Mouse (Mus musculus) E14TG2a.4 (cell line): ENCODE results near the gene Nudc.

Experiments used
- H3K27me3 ChIP-seq: 2 replicates; pipeline ENCODE4 v1.6.1; 2014; ENCODE audit warnings: low read length, control low read depth; ENCODE audit not compliant: insufficient read depth
- H3K36me3 ChIP-seq: 2 replicates; pipeline ENCODE4 v1.6.1; 2014; ENCODE audit warnings: low read length, control low read depth; ENCODE audit not compliant: insufficient read depth
- H3K4me1 ChIP-seq: replicated peaks from 2 replicates; pipeline ENCODE4 v1.6.1; 2014; ENCODE audit warnings: low read depth, low read length, control low read depth
- H3K4me3 ChIP-seq: replicated peaks from 2 replicates; pipeline ENCODE4 v1.5.1; 2014; ENCODE audit warnings: mild to moderate bottlenecking, low read length
- H3K9me3 ChIP-seq: 2 replicates; pipeline ENCODE4 v1.6.1; 2014; ENCODE audit warnings: low read length, control low read depth
- CTCF ChIP-seq: conservative IDR thresholded peaks from 2 replicates; pipeline ENCODE4 v1.5.1; 2014; ENCODE audit warnings: low read length
- NANOG ChIP-seq: IDR thresholded peaks from 2 replicates; pipeline ENCODE4 v1.6.1; 2014; ENCODE audit warnings: borderline replicate concordance, low read length, mixed read lengths
- POU5F1 ChIP-seq: IDR thresholded peaks from 2 replicates; pipeline ENCODE4 v1.6.1; 2014; ENCODE audit warnings: low read length, borderline replicate concordance

The Nudc gene

GRCm38 (mm10) chr4:133511050-133511449 is 34.7 kb downstream of the Nudc start:
- Histone ChIP-seq H3K36me3 (no peaks in the 10 kb centered on the region), H3K4me1 (peaks cover 41% of the 10 kb centered on the region), H3K9me3 (no peaks in the 10 kb centered on the region), H3K27me3 (peaks cover 4% of the 10 kb centered on the region), H3K4me3 (peak overlapping the region; percentile 51)
- TF ChIP-seq NANOG (no peak), CTCF (no peak), POU5F1 (no peak)

GRCm38 (mm10) chr4:133508990-133509389 is 36.8 kb downstream of the Nudc start:
- Histone ChIP-seq H3K4me3 (no peak overlapping the region), H3K4me1 (peaks cover 43% of the 10 kb centered on the region), H3K9me3 (no peaks in the 10 kb centered on the region), H3K36me3 (no peaks in the 10 kb centered on the region), H3K27me3 (peaks cover 16% of the 10 kb centered on the region)
- TF ChIP-seq POU5F1: no peak
- no peak for TF ChIP-seq NANOG
- TF ChIP-seq CTCF: no peak

GRCm38 (mm10) chr4:133506573-133506972 is 39.2 kb downstream of the Nudc start:
- no peaks in the 10 kb centered on the region for H3K9me3 ChIP-seq
- H3K36me3 ChIP-seq: no peaks in the 10 kb centered on the region
- H3K4me3 ChIP-seq: no peak overlapping the region
- H3K27me3 ChIP-seq: peaks cover 24% of the 10 kb centered on the region
- TF ChIP-seq CTCF (no peak), POU5F1 (no peak), NANOG (no peak)
- H3K4me1 ChIP-seq: peaks cover 46% of the 10 kb centered on the region

GRCm38 (mm10) chr4:133504755-133505485 is 40.9 kb downstream of the Nudc start:
- Histone ChIP-seq H3K4me1 (peaks cover 36% of the 10 kb centered on the region), H3K36me3 (no peaks in the 10 kb centered on the region), H3K9me3 (no peaks in the 10 kb centered on the region), H3K27me3 (peaks cover 34% of the 10 kb centered on the region), H3K4me3 (no peak overlapping the region)
- no peak for TF ChIP-seq CTCF
- no peak for TF ChIP-seq POU5F1
- TF ChIP-seq NANOG: no peak

- TF ChIP-seq NANOG (no peak), CTCF (no peak), POU5F1 (no peak)
- no peak overlapping the region for H3K4me3 ChIP-seq
- no peaks in the 10 kb centered on the region for H3K9me3 ChIP-seq
- peaks cover 40% of the 10 kb centered on the region for H3K27me3 ChIP-seq
- H3K36me3 ChIP-seq: no peaks in the 10 kb centered on the region
- peaks cover 40% of the 10 kb centered on the region for H3K4me1 ChIP-seq
These were observed 41.5 kb downstream of the Nudc start for GRCm38 (mm10) chr4:133504300-133504699.

- Histone ChIP-seq H3K9me3 (no peaks in the 10 kb centered on the region), H3K27me3 (peaks cover 59% of the 10 kb centered on the region), H3K4me3 (no peak overlapping the region), H3K4me1 (peaks cover 44% of the 10 kb centered on the region), H3K36me3 (no peaks in the 10 kb centered on the region)
- TF ChIP-seq CTCF: no peak
- no peak for TF ChIP-seq NANOG
- TF ChIP-seq POU5F1: no peak
These were observed 44.3 kb downstream of the Nudc start for GRCm38 (mm10) chr4:133501514-133501913.

GRCm38 (mm10) chr4:133498160-133498724 is 47.6 kb downstream of the Nudc start, which contains the start of gene Trnp1:
Gene Trnp1, minus strand, starts transcription at chr4:133498550.
- no peak for TF ChIP-seq NANOG
- TF ChIP-seq POU5F1: no peak
- TF ChIP-seq CTCF: no peak
- H3K9me3 ChIP-seq: no peaks in the 10 kb centered on the region
- peak within 1 kb of the TSS; percentile 88 for H3K4me3 ChIP-seq
- H3K36me3 ChIP-seq: no peaks in the 10 kb centered on the region
- H3K4me1 ChIP-seq: peaks cover 49% of the 10 kb centered on the region
- H3K27me3 ChIP-seq: peaks cover 62% of the 10 kb centered on the region

GRCm38 (mm10) chr4:133497461-133498159 is 48.2 kb downstream of the Nudc start:
- no peaks in the 10 kb centered on the region for H3K9me3 ChIP-seq
- no peaks in the 10 kb centered on the region for H3K36me3 ChIP-seq
- peak overlapping the region; percentile 88 for H3K4me3 ChIP-seq
- H3K4me1 ChIP-seq: peaks cover 46% of the 10 kb centered on the region
- TF ChIP-seq CTCF (no peak), POU5F1 (no peak), NANOG (no peak)
- H3K27me3 ChIP-seq: peaks cover 63% of the 10 kb centered on the region
